Mouse (Mus musculus) adrenal gland, adult 18-20 months (tissue): ENCODE data around the gene Mn1. TPM values are rescaled to one million over a fixed set of nuclear protein-coding genes. Genes with fewer than 3 reads are reported as not detected.

Source experiments
- DNase-seq, 2 experiments: peaks; one replicate each; pipeline ENCODE4 v3.0.0; 2021 to 2022; ENCODE audit warnings: low spot score in 2 of 2
- total RNA-seq, 2 experiments: library from RNA; stranded (reverse); gene quantifications; 1 replicate in 1 of 2; 2 replicates in 1 of 2; pipeline ENCODE4 v1.2.3; 2021

Gene Mn1
- total RNA-seq, 2 experiments from 2014 or later = 3.9 to 4.9 TPM

GRCm38 (mm10) chr5:111473425-111473824 is 56.3 kb downstream of the Mn1 start:
- no peak for DNase-seq

GRCm38 (mm10) chr5:111475721-111476120 is 58.6 kb downstream of the Mn1 start:
- DNase-seq = no peak

DNA sequence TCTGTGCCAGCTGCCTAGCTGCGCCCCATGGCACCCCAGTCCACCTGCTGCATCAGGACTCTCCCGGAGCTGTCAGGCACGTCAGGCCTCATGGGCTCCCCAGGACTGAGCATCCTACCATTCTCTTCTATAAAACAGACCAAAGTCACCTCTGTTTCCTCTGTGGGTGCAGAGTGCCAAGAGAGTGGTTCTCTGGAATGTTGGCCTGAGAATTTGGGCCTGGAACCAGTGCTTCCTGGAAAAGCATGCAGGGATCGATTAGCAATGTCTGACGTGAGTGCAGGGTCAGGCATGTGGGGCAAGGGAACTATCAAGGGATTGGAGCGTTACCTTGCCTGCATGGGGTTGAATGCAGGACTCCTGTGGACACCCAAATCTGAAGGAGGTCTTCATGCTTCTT is 59.0 kb downstream of the Mn1 start:
- no peak for DNase-seq

DNA sequence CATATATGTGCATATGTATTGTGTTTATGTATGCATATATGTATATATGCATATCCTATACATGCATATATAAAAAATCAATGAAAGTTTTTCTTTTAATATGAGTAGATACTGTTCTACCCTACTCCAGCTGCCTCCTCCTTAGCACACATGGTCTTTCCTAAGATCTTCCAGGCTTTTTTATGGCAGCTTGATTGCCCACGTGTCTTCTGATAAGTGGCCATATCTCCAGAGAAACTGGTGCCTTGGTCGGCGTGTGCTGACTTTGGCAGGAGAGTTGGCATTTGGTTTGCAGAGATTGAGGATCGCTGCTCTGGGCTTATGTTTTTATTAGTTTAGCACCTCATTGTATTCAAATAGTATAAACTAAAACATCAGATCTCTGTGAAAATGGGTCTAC is 68.7 kb downstream of the Mn1 start:
- DNase-seq = no peak

DNA sequence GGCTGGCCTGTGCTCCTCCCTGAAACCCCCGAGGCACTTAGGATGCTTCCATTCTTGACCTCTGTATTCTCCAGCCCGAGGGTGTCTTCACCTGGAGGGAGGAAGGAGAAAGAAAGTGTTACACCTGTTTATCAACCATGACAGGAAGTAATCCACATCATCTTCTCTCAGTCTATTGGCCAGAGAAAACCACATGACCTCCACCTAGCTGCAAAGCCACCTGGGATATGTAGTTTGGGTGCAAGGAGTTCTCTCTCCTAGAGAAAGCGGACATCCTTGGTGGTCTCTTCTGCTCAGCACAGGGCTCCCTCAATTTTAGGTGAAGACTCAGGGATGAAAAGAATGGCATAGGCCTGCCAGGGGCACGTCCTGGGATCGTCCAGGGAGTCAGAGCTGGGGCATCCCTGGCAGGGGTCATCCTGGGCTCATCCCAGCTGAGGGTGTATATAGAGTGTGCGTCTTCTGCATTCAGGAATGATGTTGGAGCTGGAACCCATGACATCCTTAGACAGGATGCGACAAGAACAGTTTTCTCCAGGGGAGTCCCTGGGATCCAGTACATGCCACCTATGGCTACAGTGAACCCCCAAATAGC is 72.0 kb downstream of the Mn1 start:
- no peak for DNase-seq

DNA sequence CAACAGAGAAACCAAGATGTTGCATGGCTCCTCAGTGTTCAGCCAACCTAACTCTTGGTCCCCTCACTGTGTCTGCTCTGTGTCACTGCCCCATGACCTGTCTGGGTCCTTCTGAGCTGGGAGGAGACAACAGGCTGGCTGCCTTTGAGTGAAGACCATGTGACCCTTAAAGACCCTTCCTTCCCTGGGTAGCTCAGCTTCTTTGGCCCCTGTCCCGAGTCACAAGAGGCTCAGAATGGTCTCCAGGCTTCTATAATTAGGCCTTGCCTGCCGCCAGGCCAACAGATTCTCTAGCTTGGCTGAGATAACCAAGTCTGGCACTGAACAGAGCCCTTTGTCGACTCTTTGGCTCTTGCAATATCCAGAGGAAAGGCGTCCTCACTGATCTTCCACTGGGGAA is 73.4 kb downstream of the Mn1 start:
- DNase-seq = no peak

- DNase-seq = no peak
Observed at GRCm38 (mm10) chr5:111491485-111491884, 74.3 kb downstream of the Mn1 start.

DNA sequence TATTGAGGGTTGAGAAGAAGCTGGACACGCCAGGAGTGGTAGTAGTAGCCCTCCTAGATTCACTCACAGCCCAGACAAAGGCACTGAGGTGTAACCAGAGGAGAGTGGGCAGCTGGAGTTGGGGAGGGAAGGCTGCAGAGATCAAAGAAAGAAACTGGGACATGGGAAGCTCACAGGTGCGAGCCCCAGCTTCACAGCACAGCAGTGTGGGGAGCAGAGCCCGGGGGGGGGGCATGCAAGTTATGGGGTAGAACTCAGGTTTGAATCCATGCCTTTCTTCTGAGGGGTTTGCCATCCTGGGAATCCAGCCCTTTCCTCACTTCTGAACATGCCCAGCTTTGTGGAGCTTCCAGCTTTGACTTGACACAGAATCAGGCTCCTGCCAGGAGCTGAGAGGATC is 82.9 kb downstream of the Mn1 start:
- DNase-seq = no peak

DNA sequence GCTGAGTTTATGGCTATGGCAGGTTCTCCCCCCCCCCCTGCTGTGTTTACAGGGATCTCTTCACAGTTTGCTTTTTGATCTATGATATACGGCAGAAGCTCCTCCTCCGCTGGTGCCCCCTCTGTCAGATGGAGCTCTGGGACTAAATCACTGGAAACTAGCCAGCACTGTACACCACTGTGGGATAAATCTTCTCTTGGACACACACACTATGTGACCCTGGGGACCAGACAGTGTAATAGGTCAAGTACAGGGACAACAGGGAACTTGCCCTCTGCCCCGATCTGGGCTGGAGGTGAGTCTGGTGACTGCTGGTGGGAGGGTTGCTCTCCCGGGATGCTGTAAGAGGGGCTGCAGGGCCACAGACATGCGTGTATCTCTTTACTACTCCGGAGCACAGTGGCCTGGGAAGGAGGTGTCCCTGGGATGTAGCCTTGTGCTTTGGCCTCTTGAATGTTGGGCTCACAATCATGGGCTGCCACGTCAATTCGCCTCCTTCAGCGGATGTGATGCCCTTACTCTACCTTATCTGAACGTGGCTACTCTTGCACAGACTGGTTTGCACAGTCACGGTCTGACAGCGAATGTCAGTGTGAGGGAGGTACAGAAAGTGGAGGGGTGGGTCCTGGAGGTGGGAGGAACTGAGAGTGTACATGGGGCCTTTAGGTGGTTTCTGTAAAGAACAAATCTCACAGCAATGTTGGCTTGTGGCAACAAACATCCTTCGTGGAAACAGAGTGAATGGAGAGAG is 84.7 kb downstream of the Mn1 start:
- DNase-seq = no peak

DNA sequence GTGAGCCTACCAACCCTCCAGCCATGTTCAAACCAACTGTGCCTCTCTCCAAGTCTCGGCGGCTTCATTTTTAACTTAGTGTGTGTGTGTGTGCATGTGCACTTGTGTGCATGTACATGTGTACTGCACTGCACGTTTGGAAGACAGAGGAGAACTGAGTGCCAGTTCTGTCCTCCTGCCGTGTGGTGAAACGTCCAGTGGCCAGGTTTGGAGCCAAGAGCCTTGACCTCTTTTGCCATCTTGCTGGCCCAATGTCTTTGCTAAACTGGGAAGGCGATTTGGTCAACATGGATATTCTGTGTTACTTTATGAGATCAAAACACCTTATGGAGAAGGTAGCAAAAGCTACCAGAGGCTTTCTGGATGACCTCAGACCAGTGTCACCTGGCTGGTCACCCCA is 88.1 kb downstream of the Mn1 start:
- no peak for DNase-seq

- DNase-seq = no peak
Observed at GRCm38 (mm10) chr5:111505824-111506223, 88.7 kb downstream of the Mn1 start.

DNA sequence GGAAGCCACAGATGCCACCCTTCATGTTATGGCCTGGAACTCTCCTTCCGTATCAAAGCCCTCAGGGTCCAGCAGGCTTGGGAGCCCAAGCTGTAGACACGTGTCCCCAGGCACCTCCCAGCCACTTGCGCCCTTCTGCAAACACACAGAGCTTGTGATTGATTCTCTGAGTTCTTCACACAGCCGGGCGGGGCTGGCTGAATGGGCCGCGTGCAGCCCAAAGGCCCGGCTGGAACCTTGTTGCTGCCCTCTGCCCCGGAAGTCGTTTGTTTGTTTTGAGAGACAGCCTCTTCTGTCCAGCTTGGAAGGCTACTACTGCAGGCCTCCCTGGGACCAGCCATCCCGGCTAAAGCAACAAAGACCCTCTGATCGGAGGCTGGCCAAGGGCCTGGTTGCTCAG is 89.2 kb downstream of the Mn1 start:
- DNase-seq = peak in 1 of 2 experiments; percentile 33

Other genes with a start within 250 kb of the Mn1 start
- gene Pitpnb, start 86.6 kb upstream of the Mn1 start, total RNA-seq = 10 to 100 TPM; 85.0 to 87.1 TPM